Mouse (Mus musculus): ENCODE data around the gene Gm28036. TPM values are rescaled to one million over a fixed set of nuclear protein-coding genes. Genes with fewer than 3 reads are reported as not detected.

Gm28036 gene
- polyA plus RNA-seq, 1 experiment from 2014 or later, result 15.7 TPM

DNA sequence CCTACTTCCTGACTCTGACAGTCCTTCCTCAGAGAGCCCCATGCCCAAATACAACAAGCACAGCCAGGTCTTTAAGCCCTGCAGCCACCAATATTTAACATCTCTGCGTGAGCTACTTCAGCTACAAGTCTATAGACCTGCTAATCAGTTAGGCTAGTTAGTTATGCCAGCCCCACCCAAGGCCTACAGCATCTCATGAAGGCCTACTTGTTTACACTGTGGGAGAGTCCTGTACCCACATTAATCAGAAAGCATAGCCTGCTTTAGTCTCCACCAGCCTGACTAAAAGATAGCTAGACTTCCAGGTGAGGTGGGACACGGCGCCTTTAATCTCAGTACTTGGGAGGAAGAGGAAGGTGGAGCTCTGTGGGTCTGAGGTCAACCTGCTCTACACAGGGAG is 87.5 kb downstream of the Gm28036 start:
- no peaks in the 10 kb centered on the region for H3K4me1 ChIP-seq
- no peak overlapping the region for H3K4me3 ChIP-seq
- no peak overlapping the region for H3K4me2 ChIP-seq
- no peak overlapping the region for H3K9ac ChIP-seq
- H3K36me3 ChIP-seq, result no peaks in the 10 kb centered on the region
- no peak for ATAC-seq (ENCODE audit: borderline replicate concordance, extremely low read depth, low FRiP score, low TSS enrichment)
- no peaks in the 10 kb centered on the region for H3K27me3 ChIP-seq
- H3K9me3 ChIP-seq, result no peaks in the 10 kb centered on the region
- no peak overlapping the region for H3K27ac ChIP-seq
- WGBS, result 76% methylated on average over 3 of the region's 3 CpGs

GRCm38 (mm10) chr2:156025482-156025881 is 101.4 kb downstream of the Gm28036 start:
- Histone ChIP-seq H3K4me3 (no peak overlapping the region), H3K27me3 (no peaks in the 10 kb centered on the region), H3K4me2 (no peak overlapping the region), H3K9me3 (no peaks in the 10 kb centered on the region), H3K27ac (no peak overlapping the region), H3K9ac (no peak overlapping the region), H3K36me3 (no peaks in the 10 kb centered on the region), H3K4me1 (no peaks in the 10 kb centered on the region)
- ATAC-seq (ENCODE audit: borderline replicate concordance, extremely low read depth, low FRiP score, low TSS enrichment), result no peak

Other genes with a start within 250 kb of the Gm28036 start
- 65.9 and 75.6 TPM in 2 replicates for gene Uqcc1, start 196.8 kb downstream of the Gm28036 start, polyA plus RNA-seq (2015; fragmentation: Nextera tagmentation; extraction: Ambion mirVana)
- not detected in 2 replicates for gene Gm15557, start 186.4 kb downstream of the Gm28036 start, polyA plus RNA-seq (2015; fragmentation: Nextera tagmentation; extraction: Ambion mirVana)
- 0.34 and 0.57 TPM in 2 replicates for gene Gdf5, start 181.7 kb downstream of the Gm28036 start, polyA plus RNA-seq (2015; fragmentation: Nextera tagmentation; extraction: Ambion mirVana)
- gene Cep250, start 170.6 kb downstream of the Gm28036 start, polyA plus RNA-seq (2015; fragmentation: Nextera tagmentation; extraction: Ambion mirVana), result 22.5 and 26.1 TPM in 2 replicates
- gene 6430550D23Rik, start 119.1 kb downstream of the Gm28036 start, polyA plus RNA-seq (2015; fragmentation: Nextera tagmentation; extraction: Ambion mirVana), result 0.88 and 1.8 TPM in 2 replicates
- 224 and 226 TPM in 2 replicates for gene Ergic3, start 119.0 kb downstream of the Gm28036 start, polyA plus RNA-seq (2015; fragmentation: Nextera tagmentation; extraction: Ambion mirVana)
- gene Fer1l4, start 74.1 kb downstream of the Gm28036 start, polyA plus RNA-seq (2015; fragmentation: Nextera tagmentation; extraction: Ambion mirVana), result not detected in 2 replicates
- 3.6 and 3.7 TPM in 2 replicates for gene Spag4, start 61.9 kb downstream of the Gm28036 start, polyA plus RNA-seq (2015; fragmentation: Nextera tagmentation; extraction: Ambion mirVana)
- 75.2 and 76.2 TPM in 2 replicates for gene Cpne1, start 15.1 kb downstream of the Gm28036 start, polyA plus RNA-seq (2015; fragmentation: Nextera tagmentation; extraction: Ambion mirVana)
- gene Rbm12, start 15.1 kb downstream of the Gm28036 start, polyA plus RNA-seq (2015; fragmentation: Nextera tagmentation; extraction: Ambion mirVana), result 25.5 and 27.2 TPM in 2 replicates
- 340 and 373 TPM in 2 replicates for gene Romo1, start 16.9 kb upstream of the Gm28036 start, polyA plus RNA-seq (2015; fragmentation: Nextera tagmentation; extraction: Ambion mirVana)
- gene Nfs1, start 17.1 kb upstream of the Gm28036 start, polyA plus RNA-seq (2015; fragmentation: Nextera tagmentation; extraction: Ambion mirVana), result 42.5 TPM in 2 replicates
- 559 and 568 TPM in 2 replicates for gene Rbm39, start 53.1 kb upstream of the Gm28036 start, polyA plus RNA-seq (2015; fragmentation: Nextera tagmentation; extraction: Ambion mirVana)
- gene Phf20, start 69.4 kb upstream of the Gm28036 start, polyA plus RNA-seq (2015; fragmentation: Nextera tagmentation; extraction: Ambion mirVana), result 62.2 and 67.7 TPM in 2 replicates
- 3.7 and 4.0 TPM in 2 replicates for gene Cnbd2, start 185.2 kb upstream of the Gm28036 start, polyA plus RNA-seq (2015; fragmentation: Nextera tagmentation; extraction: Ambion mirVana)
- gene Scand1, start 185.6 kb upstream of the Gm28036 start, polyA plus RNA-seq (2015; fragmentation: Nextera tagmentation; extraction: Ambion mirVana), result 64.7 and 68.5 TPM in 2 replicates